Mouse (Mus musculus): Measurements from ENCODE around the gene Zfp30.

Gene Zfp30

GRCm38 (mm10) chr7:29836816-29837215 lies 53.0 kb downstream of the Zfp30 start:
- DNase-seq, result no peak

- DNase-seq, result no peak
Observed at GRCm38 (mm10) chr7:29839256-29839655, 55.5 kb downstream of the Zfp30 start.

DNA sequence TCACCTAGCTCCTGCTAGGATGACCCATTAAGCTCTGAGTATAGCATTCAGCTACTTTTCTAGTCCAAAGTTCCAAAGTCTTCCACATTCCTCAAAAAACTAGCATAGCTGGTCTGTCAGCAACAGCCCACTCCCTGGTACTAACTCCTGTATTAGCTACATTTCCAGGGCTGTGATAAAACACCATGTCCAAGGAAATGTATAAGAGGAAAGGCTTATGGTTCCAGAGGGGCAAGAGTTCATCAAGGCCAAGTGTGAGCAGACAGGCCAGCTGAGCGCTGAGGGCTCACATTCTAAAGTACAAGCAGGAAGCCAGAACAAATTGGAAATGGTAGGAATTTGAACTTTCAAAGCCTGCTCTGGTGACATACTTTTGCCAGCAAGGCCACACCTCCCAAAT lies 58.3 kb downstream of the Zfp30 start:
- peak; percentile 9 to 29 for DNase-seq

Measured in kidney, adult 8-10 months (tissue).